Mouse (Mus musculus): ENCODE data around the gene Gm28372. TPM values are rescaled to one million over a fixed set of nuclear protein-coding genes. Genes with fewer than 3 reads are reported as not detected.

The Gm28372 gene
- total and polyA plus RNA-seq, 3 experiments = not detected

GRCm38 (mm10) chr2:130451086-130451726, 46.2 kb downstream of the Gm28372 start:
- no peak for DNase-seq

- DNase-seq = no peak
Observed at GRCm38 (mm10) chr2:130451727-130452090, 46.7 kb downstream of the Gm28372 start.

GRCm38 (mm10) chr2:130452266-130452665, 47.2 kb downstream of the Gm28372 start:
- no peak for DNase-seq

- no peak for DNase-seq
Observed at GRCm38 (mm10) chr2:130453421-130453820, 48.4 kb downstream of the Gm28372 start.

- DNase-seq = no peak
Observed at GRCm38 (mm10) chr2:130454748-130455370, 49.8 kb downstream of the Gm28372 start.

Other genes with a start within 250 kb of the Gm28372 start
- gene Snrpb, start 225.8 kb upstream of the Gm28372 start, total RNA-seq (2021) = 100 to 1,000 TPM; 112 to 187 TPM
- gene Snrpb, start 225.8 kb upstream of the Gm28372 start, polyA plus RNA-seq (2012; rRNA removed) = 350 and 452 TPM in 2 replicates
- not detected for gene Tmc2, start 210.0 kb upstream of the Gm28372 start, total RNA-seq (2021)
- not detected in 2 replicates for gene Tmc2, start 210.0 kb upstream of the Gm28372 start, polyA plus RNA-seq (2012; rRNA removed)
- gene Nop56, start 130.8 kb upstream of the Gm28372 start, total RNA-seq (2021) = 100 to 1,000 TPM in 1 of 2 experiments, 10 to 100 TPM in 1; 83.3 to 111 TPM
- 38.7 and 57.7 TPM in 2 replicates for gene Nop56, start 130.8 kb upstream of the Gm28372 start, polyA plus RNA-seq (2012; rRNA removed)
- 100 to 1,000 TPM; 522 to 542 TPM for gene Idh3b, start 120.7 kb upstream of the Gm28372 start, total RNA-seq (2021)
- gene Idh3b, start 120.7 kb upstream of the Gm28372 start, polyA plus RNA-seq (2012; rRNA removed) = 195 and 222 TPM in 2 replicates
- gene Ebf4, start 110.1 kb upstream of the Gm28372 start, total RNA-seq (2021) = 1 to 10 TPM; 3.3 to 3.9 TPM
- gene Ebf4, start 110.1 kb upstream of the Gm28372 start, polyA plus RNA-seq (2012; rRNA removed) = 12.1 and 15.3 TPM in 2 replicates
- 1 to 10 TPM; 5.0 to 7.7 TPM for gene Cpxm1, start 7.7 kb upstream of the Gm28372 start, total RNA-seq (2021)
- 8.8 and 10.5 TPM in 2 replicates for gene Cpxm1, start 7.7 kb upstream of the Gm28372 start, polyA plus RNA-seq (2012; rRNA removed)
- gene 1700020A23Rik, start within 50 bp of the Gm28372 start, total RNA-seq (2021) = 1 to 10 TPM in 1 of 2 experiments, not detected in 1; 1.0 TPM
- not detected in 2 replicates for gene 1700020A23Rik, start within 50 bp of the Gm28372 start, polyA plus RNA-seq (2012; rRNA removed)
- gene Tmem239, start 1.2 kb downstream of the Gm28372 start, total RNA-seq (2021) = not detected
- gene Tmem239, start 1.2 kb downstream of the Gm28372 start, polyA plus RNA-seq (2012; rRNA removed) = 0.08 TPM in 1 of 2 replicates, not detected in the other
- 10 to 100 TPM; 55.4 to 57.0 TPM for gene Vps16, start 19.1 kb downstream of the Gm28372 start, total RNA-seq (2021)
- 44.8 and 44.9 TPM in 2 replicates for gene Vps16, start 19.1 kb downstream of the Gm28372 start, polyA plus RNA-seq (2012; rRNA removed)
- 10 to 100 TPM; 15.4 to 17.2 TPM for gene Pced1a, start 19.5 kb downstream of the Gm28372 start, total RNA-seq (2021)
- 40.8 and 43.3 TPM in 2 replicates for gene Pced1a, start 19.5 kb downstream of the Gm28372 start, polyA plus RNA-seq (2012; rRNA removed)
- gene Ptpra, start 45.0 kb downstream of the Gm28372 start, total RNA-seq (2021) = 100 to 1,000 TPM; 125 to 145 TPM
- gene Ptpra, start 45.0 kb downstream of the Gm28372 start, polyA plus RNA-seq (2012; rRNA removed) = 80.0 and 113 TPM in 2 replicates
- gene Mrps26, start 158.5 kb downstream of the Gm28372 start, total RNA-seq (2021) = 10 to 100 TPM; 51.8 to 67.1 TPM
- 148 and 163 TPM in 2 replicates for gene Mrps26, start 158.5 kb downstream of the Gm28372 start, polyA plus RNA-seq (2012; rRNA removed)
- gene Oxt, start 170.9 kb downstream of the Gm28372 start, total RNA-seq (2021) = not detected
- gene Oxt, start 170.9 kb downstream of the Gm28372 start, polyA plus RNA-seq (2012; rRNA removed) = not detected in 2 replicates
- gene Avp, start 177.3 kb downstream of the Gm28372 start, total RNA-seq (2021) = not detected
- not detected in 2 replicates for gene Avp, start 177.3 kb downstream of the Gm28372 start, polyA plus RNA-seq (2012; rRNA removed)
- 10 to 100 TPM in 1 of 2 experiments, 1 to 10 TPM in 1; 10.0 to 16.1 TPM for gene Fastkd5, start 224.8 kb downstream of the Gm28372 start, total RNA-seq (2021)
- gene Fastkd5, start 224.8 kb downstream of the Gm28372 start, polyA plus RNA-seq (2012; rRNA removed) = 0.40 and 0.52 TPM in 2 replicates
- gene Ubox5, start 224.8 kb downstream of the Gm28372 start, total RNA-seq (2021) = 1 to 10 TPM; 6.4 to 7.1 TPM
- 5.8 and 6.3 TPM in 2 replicates for gene Ubox5, start 224.8 kb downstream of the Gm28372 start, polyA plus RNA-seq (2012; rRNA removed)
- gene Lzts3, start 237.6 kb downstream of the Gm28372 start, total RNA-seq (2021) = 10 to 100 TPM; 14.3 to 21.4 TPM
- 17.7 and 21.0 TPM in 2 replicates for gene Lzts3, start 237.6 kb downstream of the Gm28372 start, polyA plus RNA-seq (2012; rRNA removed)

Data from adrenal gland, adult 2 months (tissue).